Mouse (Mus musculus) liver, adult 2 months (tissue): ENCODE measurements at regions not wholly inside any gene's neighbourhood (a gene's known extent, or its start where the extent isn't known, plus 50 kb on each side); places are given as distances from the start of the nearest gene placed in this dataset.
A peak's percentile ranks its signal among the peaks of the same experiment; 100 is the strongest.

Source experiments
- DNase-seq: peaks from one replicate; pipeline ENCODE4 v3.0.0-alpha.2; 2011; ENCODE audit warnings: low read depth, low spot score; ENCODE audit errors: extremely low read depth
- H3K27ac ChIP-seq: fragments of 200-500 bp; replicated peaks from 2 replicates; pipeline ENCODE4 v1.5.1; 2012; ENCODE audit warnings: low read depth, mild to moderate bottlenecking, control low read depth, inconsistent platforms, low read length; ENCODE audit not compliant: insufficient read depth
- H3K27me3 ChIP-seq: fragments of 200-500 bp; 2 replicates; pipeline ENCODE4 v1.6.1; 2012; ENCODE audit warnings: mild to moderate bottlenecking, moderate library complexity, low read length, inconsistent platforms; ENCODE audit not compliant: control insufficient read depth, insufficient read depth
- H3K36me3 ChIP-seq: fragments of 200-500 bp; 2 replicates; pipeline ENCODE4 v1.6.1; 2012; ENCODE audit warnings: low read length, inconsistent platforms; ENCODE audit not compliant: control insufficient read depth, insufficient read depth
- H3K4me1 ChIP-seq: fragments of 200-500 bp; 2 replicates; pipeline ENCODE4 v1.6.1; 2011; ENCODE audit warnings: low read length; ENCODE audit not compliant: control insufficient read depth, insufficient read depth
- H3K4me3 ChIP-seq: fragments of 200-500 bp; 2 replicates; pipeline ENCODE4 v1.5.1; 2011; ENCODE audit warnings: low read depth, mild to moderate bottlenecking, control low read depth, low read length, moderate library complexity; ENCODE audit not compliant: insufficient read depth
- H3K79me2 ChIP-seq: fragments of 200-500 bp; 2 replicates; pipeline ENCODE4 v1.6.1; 2012; ENCODE audit warnings: inconsistent platforms, mild to moderate bottlenecking, low read length, moderate library complexity; ENCODE audit not compliant: control insufficient read depth, insufficient read depth
- H3K9ac ChIP-seq: fragments of 200-500 bp; 2 replicates; pipeline ENCODE4 v1.6.1; 2012; ENCODE audit warnings: low read depth, mild to moderate bottlenecking, control low read depth, inconsistent platforms, low read length
- CTCF ChIP-seq: fragments of 200-500 bp; IDR thresholded peaks from 2 replicates; pipeline ENCODE4 v1.5.1; 2011; ENCODE audit warnings: low read depth, low read length, control low read depth
- POLR2A ChIP-seq: fragments of 200-500 bp; IDR thresholded peaks from 2 replicates; pipeline ENCODE4 v1.6.1; 2011; ENCODE audit warnings: low read length, control low read depth; ENCODE audit not compliant: insufficient read depth; ENCODE audit errors: extremely low read depth
- WGBS: fragments of 180-500 bp; shearing (Covaris S2); methylation state at CpG from one replicate; pipeline ENCODE4 v1.1.7; 2018; 5-methylcytosine and 5-hydroxymethylcytosine counted together

DNA sequence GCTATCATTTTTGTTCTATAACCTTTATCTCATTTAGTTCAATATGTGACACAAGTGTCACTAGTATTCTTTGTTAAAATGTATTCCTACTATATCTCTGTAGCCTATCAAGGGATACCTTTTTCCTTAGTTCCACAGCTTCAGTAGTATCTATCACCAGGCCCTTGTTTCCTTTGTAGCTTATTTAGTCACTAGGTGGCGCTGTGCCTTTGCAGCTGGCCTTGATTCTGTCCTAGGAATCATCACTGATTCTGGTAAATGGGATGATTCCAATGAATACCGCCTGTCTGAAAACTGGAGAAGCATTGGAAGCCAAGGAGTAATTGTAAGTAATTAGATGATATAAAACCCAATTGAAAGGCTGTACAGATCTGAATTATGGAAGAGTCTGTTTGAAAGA, 139.3 kb downstream of the Dcaf12l2 start:
- no peak overlapping the region for H3K9ac ChIP-seq
- H3K79me2 ChIP-seq: no peaks in the 10 kb centered on the region
- no peaks in the 10 kb centered on the region for H3K27me3 ChIP-seq
- H3K4me3 ChIP-seq: no peak overlapping the region
- no peaks in the 10 kb centered on the region for H3K36me3 ChIP-seq
- peak; percentile 4 for DNase-seq
- H3K27ac ChIP-seq: no peak overlapping the region
- TF ChIP-seq CTCF: no peak
- TF ChIP-seq POLR2A: no peak
- 30% methylated on average over 2 of the region's 2 CpGs for WGBS
- no peaks in the 10 kb centered on the region for H3K4me1 ChIP-seq
